Mouse (Mus musculus) lung, postnatal 14 days (tissue): ENCODE measurements around the gene Pof1b.

Source experiments
- DNase-seq: peaks from one replicate; pipeline ENCODE4 v3.0.0; 2021

Pof1b gene

GRCm38 (mm10) chrX:112698508-112698907 is at the start of gene Pof1b:
TSS of gene Pof1b (minus strand) at chrX:112698651.
- DNase-seq = peak; percentile 7

- DNase-seq = no peak
Measured at GRCm38 (mm10) chrX:112716587-112716986, 18.1 kb upstream of the Pof1b start.

- DNase-seq = no peak
Measured at GRCm38 (mm10) chrX:112694392-112694791, 4.1 kb downstream of the Pof1b start.

GRCm38 (mm10) chrX:112680605-112681004 is 17.8 kb downstream of the Pof1b start:
- DNase-seq = no peak

DNA sequence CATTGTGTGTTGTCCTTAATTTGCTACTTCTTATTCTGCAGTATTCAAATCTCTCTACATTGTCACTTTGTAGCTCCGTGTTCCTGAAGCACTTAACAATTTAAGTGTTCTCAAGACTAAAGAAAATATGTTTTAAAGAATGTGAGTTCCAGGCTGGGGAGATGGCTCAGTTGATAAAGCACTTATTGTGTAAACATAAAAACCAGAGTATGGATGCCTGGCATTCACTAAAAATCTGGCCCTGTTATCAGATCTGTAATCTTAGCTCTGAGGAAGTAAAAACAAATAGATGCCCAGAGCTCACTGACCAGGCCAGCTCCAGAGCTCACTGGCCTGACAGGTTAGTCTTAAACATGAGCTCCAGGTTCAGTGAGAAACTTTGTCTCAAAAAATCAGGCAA is 22.9 kb downstream of the Pof1b start:
- no peak for DNase-seq

GRCm38 (mm10) chrX:112601306-112602120 is 96.9 kb downstream of the Pof1b start:
- peak; percentile 9 for DNase-seq

GRCm38 (mm10) chrX:112600511-112601305 is 97.7 kb downstream of the Pof1b start, which contains the start of gene Zfp711:
TSS of gene Zfp711 (plus strand) at chrX:112600526.
- peak; percentile 59 for DNase-seq
